Mouse (Mus musculus) hindbrain, embryonic 10.5 days (tissue): ENCODE results near the gene Pde11a. TPM values are rescaled to one million over a fixed set of nuclear protein-coding genes. Genes with fewer than 3 reads are reported as not detected.

ENCODE experiments used
- DNase-seq: peaks from one replicate; pipeline ENCODE4 v3.0.0-alpha.2; 2017; ENCODE audit warnings: low spot score
- H3K27ac ChIP-seq: fragments of 300-500 bp; sonication (generic); 2 replicates; pipeline ENCODE4 v1.5.1; 2016; ENCODE audit warnings: mild to moderate bottlenecking, moderate library complexity
- H3K27me3 ChIP-seq: fragments of 300-500 bp; sonication (generic); 2 replicates; pipeline ENCODE4 v1.6.1; 2016; ENCODE audit warnings: mild to moderate bottlenecking; ENCODE audit not compliant: poor library complexity, insufficient read depth, severe bottlenecking
- H3K36me3 ChIP-seq: fragments of 300-500 bp; sonication (generic); 2 replicates; pipeline ENCODE4 v1.6.1; 2016; ENCODE audit warnings: mild to moderate bottlenecking, moderate library complexity
- H3K4me1 ChIP-seq: fragments of 300-500 bp; sonication (generic); replicated peaks from 2 replicates; pipeline ENCODE4 v1.6.1; 2016; ENCODE audit warnings: mild to moderate bottlenecking
- H3K4me3 ChIP-seq: fragments of 300-500 bp; sonication (generic); 2 replicates; pipeline ENCODE4 v1.5.1; 2016; ENCODE audit warnings: mild to moderate bottlenecking, moderate library complexity
- H3K9me3 ChIP-seq: fragments of 300-500 bp; sonication (generic); 2 replicates; pipeline ENCODE4 v1.6.1; 2016; ENCODE audit warnings: mild to moderate bottlenecking, moderate library complexity
- WGBS: fragments of 180-500 bp; shearing (Covaris S2); methylation state at CpG from one replicate; pipeline ENCODE4 v1.1.7; 2016; 5-methylcytosine and 5-hydroxymethylcytosine counted together
- polyA plus RNA-seq: library from polyadenylated mRNA; unstranded; fragments of >200 nt; fragmentation: Nextera tagmentation; extraction: Ambion mirVana; gene quantifications from 2 replicates; pipeline ENCODE4 v1.2.1, GENCODE M21; 2016

Pde11a gene
- polyA plus RNA-seq, 1 experiment from 2014 or later, result 0.29 TPM

DNA sequence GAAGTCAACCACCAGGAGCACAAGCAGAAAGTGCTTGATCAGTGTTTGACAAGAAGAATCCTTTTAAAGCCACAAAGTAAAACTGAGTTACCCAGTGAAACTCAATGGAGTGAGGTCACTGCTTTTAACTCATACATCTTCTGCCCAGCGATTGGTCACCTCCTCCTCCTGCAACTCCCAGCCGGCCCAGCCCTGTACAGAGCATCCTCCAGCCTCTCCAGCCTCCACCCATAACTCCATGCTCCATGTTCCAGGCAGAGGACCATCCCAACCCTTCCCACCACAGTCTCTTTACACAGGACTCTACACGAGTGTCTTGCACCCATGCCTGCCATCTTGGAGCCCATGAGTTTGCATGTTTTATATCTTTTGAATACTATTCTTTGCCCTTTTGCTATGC lies 323.9 kb downstream of the Pde11a start:
- Histone ChIP-seq H3K4me1 (peaks cover 30% of the 10 kb centered on the region), H3K36me3 (no peaks in the 10 kb centered on the region), H3K9me3 (no peaks in the 10 kb centered on the region), H3K27me3 (no peaks in the 10 kb centered on the region), H3K27ac (no peak overlapping the region), H3K4me3 (no peak overlapping the region)
- 91% methylated on average over 3 of the region's 3 CpGs for WGBS
- no peak for DNase-seq

DNA sequence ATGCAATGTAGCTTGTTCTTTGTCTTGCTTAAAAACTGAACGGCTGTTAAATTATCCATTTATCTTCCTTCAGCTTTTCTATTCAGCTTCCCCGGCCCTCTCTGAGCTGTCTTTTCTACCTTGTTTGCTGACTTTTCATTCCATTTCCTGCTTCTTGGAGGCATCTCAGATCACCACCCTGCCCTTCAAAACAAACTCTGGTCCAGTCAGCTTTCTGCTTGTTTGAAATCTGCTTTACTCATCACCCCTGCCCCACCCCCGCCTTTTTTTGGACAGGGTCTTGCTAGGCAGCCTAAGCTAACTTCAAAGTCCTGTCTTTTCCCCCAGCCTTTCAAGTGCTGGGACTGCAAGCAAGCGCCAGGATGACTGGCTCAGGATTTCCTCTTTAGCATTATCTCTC lies 332.4 kb downstream of the Pde11a start:
- H3K4me1 ChIP-seq, result peaks cover 54% of the 10 kb centered on the region
- H3K27ac ChIP-seq, result peak overlapping the region; percentile 73
- 24% methylated on average over 4 of the region's 4 CpGs for WGBS
- H3K27me3 ChIP-seq, result no peaks in the 10 kb centered on the region; the same call in 1 of the 2 replicates
- no peak for DNase-seq
- no peak overlapping the region for H3K4me3 ChIP-seq
- H3K36me3 ChIP-seq, result no peaks in the 10 kb centered on the region
- H3K9me3 ChIP-seq, result no peaks in the 10 kb centered on the region

DNA sequence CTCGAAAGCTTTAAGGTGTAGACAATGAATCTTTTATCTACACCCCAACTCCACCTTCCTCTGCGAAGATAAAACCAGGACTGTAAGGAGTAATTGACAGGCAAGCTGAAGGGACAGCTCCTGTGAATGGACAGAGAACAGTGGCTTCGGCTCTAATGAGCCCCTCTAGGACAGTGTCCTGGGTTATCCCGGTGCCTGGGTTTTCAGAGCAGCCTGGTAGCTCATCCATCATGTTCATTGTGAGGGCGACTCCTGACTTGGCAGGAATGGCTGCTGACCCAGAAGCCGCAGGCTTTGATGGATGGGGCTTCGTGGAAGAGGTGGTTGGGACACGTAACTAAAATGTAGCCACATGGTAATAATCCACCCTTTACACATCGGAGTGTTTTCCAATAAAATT lies 335.7 kb downstream of the Pde11a start:
- H3K27me3 ChIP-seq, result no peaks in the 10 kb centered on the region; the same call in 1 of the 2 replicates
- H3K9me3 ChIP-seq, result no peaks in the 10 kb centered on the region
- H3K4me3 ChIP-seq, result no peak overlapping the region
- peak overlapping the region; percentile 67; the same call in 1 of the 2 replicates for H3K27ac ChIP-seq
- H3K36me3 ChIP-seq, result no peaks in the 10 kb centered on the region
- 59% methylated on average over 9 of the region's 9 CpGs for WGBS
- DNase-seq, result peak; percentile 57
- peaks cover 79% of the 10 kb centered on the region for H3K4me1 ChIP-seq

DNA sequence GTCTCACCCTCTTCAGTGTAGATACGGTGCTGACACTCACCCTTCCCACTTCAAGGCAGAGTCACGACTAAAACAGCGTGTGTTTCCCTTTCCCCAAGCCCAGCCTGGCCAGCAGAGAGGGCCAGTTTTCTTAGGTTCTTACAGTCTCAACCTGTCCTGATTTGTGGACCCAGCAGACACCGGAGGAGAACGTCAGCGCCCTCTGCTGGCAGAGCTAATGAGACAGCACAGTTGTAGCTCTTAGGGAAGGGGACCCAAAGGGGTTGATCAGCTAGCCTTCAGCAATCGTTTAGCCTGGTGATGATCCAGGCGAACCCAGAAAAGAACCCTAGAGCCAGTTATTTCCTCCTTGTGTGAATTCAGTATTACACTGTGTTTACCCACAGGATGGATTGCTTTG lies 337.2 kb downstream of the Pde11a start:
- Histone ChIP-seq H3K36me3 (no peaks in the 10 kb centered on the region), H3K4me3 (no peak overlapping the region), H3K4me1 (peaks cover 86% of the 10 kb centered on the region), H3K27me3 (no peaks in the 10 kb centered on the region; the same call in 1 of the 2 replicates), H3K27ac (peak overlapping the region; percentile 67), H3K9me3 (no peaks in the 10 kb centered on the region)
- WGBS, result 38% methylated on average over 8 of the region's 8 CpGs
- peak; percentile 67 for DNase-seq

DNA sequence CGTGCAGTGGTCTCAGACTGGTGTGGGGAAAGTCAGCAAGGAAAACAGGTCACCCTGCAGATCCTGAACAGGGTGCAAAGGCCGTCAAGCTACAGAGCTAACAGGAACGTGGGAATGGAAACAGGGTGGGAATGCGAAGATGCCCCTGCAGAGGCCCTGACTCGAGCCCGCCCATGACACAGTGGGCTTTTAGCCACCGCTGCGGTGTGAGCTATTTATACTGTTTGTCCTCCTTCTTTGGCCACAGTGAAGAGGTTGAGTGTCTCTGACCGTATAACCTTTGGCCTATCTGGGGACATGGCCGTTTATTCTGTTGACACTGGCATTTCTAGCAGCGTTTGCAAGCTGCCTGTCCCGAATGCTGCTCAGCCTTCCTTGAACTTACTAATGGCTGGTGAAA lies 338.9 kb downstream of the Pde11a start:
- Histone ChIP-seq H3K27ac (peak overlapping the region; percentile 72), H3K9me3 (no peaks in the 10 kb centered on the region), H3K27me3 (no peaks in the 10 kb centered on the region; the same call in 1 of the 2 replicates), H3K4me1 (peaks cover 74% of the 10 kb centered on the region), H3K4me3 (no peak overlapping the region), H3K36me3 (no peaks in the 10 kb centered on the region)
- no peak for DNase-seq
- 26% methylated on average over 12 of the region's 12 CpGs for WGBS

DNA sequence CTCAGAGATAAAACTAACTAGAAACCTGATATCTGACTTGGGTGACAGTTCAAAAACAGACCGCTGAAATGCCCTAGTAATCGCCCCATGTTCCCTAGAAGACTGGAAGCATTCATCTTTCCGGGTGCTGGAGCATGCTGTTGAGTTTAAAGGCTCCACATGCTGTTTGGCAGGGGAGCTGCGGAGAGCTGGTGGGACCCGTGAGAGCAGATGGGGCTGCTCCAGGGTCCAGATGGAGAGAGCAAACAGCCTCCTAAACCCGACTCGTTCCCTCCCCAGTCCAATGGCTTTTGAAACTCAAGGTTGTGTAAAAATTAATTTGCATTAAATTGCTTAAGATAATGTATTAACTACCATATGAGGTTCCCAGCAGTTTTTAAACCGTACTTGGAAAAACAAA lies 339.9 kb downstream of the Pde11a start:
- Histone ChIP-seq H3K4me3 (no peak overlapping the region), H3K27me3 (no peaks in the 10 kb centered on the region; the same call in 1 of the 2 replicates), H3K9me3 (no peaks in the 10 kb centered on the region), H3K27ac (peak overlapping the region; percentile 72), H3K36me3 (no peaks in the 10 kb centered on the region), H3K4me1 (peaks cover 70% of the 10 kb centered on the region)
- WGBS, result 42% methylated on average over 8 of the region's 8 CpGs
- DNase-seq, result no peak

DNA sequence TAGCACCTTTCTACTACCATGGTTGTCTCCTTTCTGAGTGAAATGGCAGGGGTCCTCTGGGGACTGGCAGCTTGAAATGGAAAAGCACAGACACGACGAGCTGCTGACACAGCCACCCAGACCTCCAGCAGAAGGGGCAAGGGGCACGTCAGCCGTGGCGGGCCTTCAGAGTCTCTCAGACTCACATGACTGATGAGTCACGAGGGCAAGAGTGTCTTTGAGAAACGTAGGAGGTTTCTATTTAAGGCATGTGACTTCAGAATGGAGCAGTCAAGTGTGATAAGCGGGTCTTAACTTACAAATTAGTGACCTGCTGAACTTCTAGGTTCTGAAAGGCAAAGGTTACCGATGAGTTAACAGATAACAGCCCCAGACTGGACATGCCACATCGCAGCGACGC lies 340.8 kb downstream of the Pde11a start:
- Histone ChIP-seq H3K27me3 (no peaks in the 10 kb centered on the region), H3K4me1 (peaks cover 66% of the 10 kb centered on the region), H3K36me3 (no peaks in the 10 kb centered on the region), H3K27ac (peak overlapping the region; percentile 72), H3K9me3 (no peaks in the 10 kb centered on the region), H3K4me3 (no peak overlapping the region)
- WGBS, result 29% methylated on average over 12 of the region's 12 CpGs
- DNase-seq, result no peak

DNA sequence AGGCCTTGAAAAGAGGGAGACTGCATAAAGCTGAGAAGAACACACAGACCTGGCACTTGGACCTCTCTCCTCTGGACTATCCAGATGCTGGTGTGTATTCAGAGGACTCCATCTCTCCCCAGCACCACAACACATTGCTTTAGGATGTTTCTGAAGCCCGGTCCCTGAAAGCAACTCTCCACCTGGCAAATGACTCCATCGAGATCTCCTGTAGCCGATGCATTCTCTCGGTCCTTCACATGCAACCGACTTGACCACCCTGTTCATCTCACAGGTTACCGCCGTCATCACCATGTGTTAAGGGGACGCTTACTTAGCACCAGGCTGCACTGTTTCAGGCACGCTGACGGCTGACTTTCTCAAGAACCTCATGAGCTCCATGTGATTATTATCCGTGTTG lies 343.7 kb downstream of the Pde11a start:
- no peaks in the 10 kb centered on the region for H3K27me3 ChIP-seq
- H3K4me1 ChIP-seq, result peaks cover 58% of the 10 kb centered on the region
- no peak for DNase-seq
- H3K4me3 ChIP-seq, result no peak overlapping the region
- 94% methylated on average over 11 of the region's 11 CpGs for WGBS
- no peaks in the 10 kb centered on the region for H3K9me3 ChIP-seq
- H3K36me3 ChIP-seq, result no peaks in the 10 kb centered on the region
- H3K27ac ChIP-seq, result no peak overlapping the region

DNA sequence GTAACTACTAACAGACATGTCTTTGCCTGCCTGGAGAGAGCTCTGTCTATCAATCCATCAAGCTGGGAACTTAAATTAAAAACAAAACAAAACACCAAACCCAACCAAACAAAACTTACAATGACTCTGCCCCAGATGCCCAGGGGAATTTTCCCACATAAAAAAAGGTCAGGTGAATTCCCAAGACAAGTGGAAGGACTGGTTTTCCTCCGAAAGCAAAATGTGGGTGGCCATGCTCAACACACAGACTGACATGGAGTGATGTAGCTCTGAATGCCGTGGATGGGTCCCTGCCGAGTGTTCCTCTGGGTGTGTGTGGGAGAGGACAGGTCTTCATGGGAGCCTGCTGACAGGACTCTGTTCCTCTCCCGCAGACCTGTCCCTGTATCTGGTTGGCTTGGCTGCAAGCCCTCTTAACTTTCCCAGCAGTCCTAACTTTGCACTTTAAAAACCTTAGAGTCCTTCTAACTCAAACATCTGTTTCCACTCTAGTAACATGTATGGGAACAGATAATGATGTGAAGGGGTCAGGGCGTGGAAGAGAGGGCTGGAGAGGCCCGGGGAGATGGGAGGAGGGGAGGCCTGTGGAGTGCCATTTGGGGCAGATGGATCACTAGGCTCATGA lies 346.9 kb downstream of the Pde11a start:
- Histone ChIP-seq H3K4me1 (peaks cover 49% of the 10 kb centered on the region), H3K4me3 (no peak overlapping the region), H3K36me3 (no peaks in the 10 kb centered on the region), H3K9me3 (no peaks in the 10 kb centered on the region), H3K27me3 (no peaks in the 10 kb centered on the region), H3K27ac (peak overlapping the region; percentile 72)
- WGBS, result 55% methylated on average over 6 of the region's 6 CpGs
- DNase-seq, result no peak

DNA sequence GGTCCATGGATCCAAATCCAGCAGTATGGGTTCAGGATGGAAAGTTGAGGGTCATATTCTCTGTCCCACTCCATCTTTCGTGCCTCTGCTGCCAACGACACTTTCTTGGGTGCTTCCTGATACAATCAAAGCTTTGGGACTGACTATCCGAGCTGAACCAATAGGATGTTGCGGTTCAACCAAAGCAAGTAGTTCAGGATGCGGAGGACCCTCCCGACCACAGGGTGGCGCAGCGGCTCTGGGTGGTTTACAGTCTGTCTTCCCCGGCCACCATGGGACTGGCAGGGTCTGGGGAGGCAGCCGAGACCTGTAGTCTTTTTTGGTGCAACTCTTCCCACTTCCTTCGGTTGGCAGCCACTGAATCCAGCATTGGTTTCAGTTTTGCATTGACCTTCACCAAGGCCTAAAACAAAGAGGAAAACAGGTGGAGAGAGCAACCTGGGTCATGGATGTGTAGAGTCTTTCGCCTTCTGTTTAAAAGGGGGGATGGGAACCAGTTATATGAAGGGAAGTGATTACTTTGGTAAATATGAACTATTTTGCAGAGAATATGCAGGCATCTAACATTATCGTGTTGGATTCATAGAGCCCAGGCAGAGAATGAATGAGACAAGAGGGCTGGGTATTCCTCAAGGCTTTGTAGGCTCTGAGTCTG lies 347.6 kb downstream of the Pde11a start:
- 46% methylated on average over 13 of the region's 13 CpGs for whole genome bisulfite sequencing
- peak; percentile 83 for DNase-seq
- Histone ChIP-seq H3K27ac (peak overlapping the region; percentile 81), H3K4me1 (peaks cover 53% of the 10 kb centered on the region), H3K9me3 (no peaks in the 10 kb centered on the region), H3K36me3 (no peaks in the 10 kb centered on the region), H3K27me3 (no peaks in the 10 kb centered on the region), H3K4me3 (no peak overlapping the region)

DNA sequence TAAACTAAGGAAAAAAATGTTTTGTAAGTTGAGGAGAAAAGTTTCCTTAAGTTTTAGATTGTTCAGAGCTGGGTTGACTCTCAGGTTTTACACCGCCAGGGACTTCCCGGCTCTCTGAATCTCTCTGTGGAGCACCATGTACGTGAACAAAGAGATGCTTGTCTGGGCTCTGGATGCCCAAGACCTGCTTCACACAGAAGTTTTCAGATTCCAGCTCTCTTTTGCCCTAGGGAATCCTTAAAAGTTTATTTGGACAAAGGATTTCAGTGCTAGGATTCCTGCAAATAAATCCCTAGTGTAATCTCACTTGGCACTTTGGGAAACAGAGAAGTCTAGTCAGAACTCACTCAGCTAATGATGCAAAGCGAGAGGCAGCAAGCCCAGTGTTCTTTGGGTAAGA lies 348.9 kb downstream of the Pde11a start:
- Histone ChIP-seq H3K9me3 (no peaks in the 10 kb centered on the region), H3K36me3 (no peaks in the 10 kb centered on the region), H3K27ac (peak overlapping the region; percentile 81), H3K4me3 (no peak overlapping the region), H3K27me3 (no peaks in the 10 kb centered on the region), H3K4me1 (peaks cover 61% of the 10 kb centered on the region)
- 53% methylated on average over 4 of the region's 4 CpGs for WGBS
- DNase-seq, result no peak

DNA sequence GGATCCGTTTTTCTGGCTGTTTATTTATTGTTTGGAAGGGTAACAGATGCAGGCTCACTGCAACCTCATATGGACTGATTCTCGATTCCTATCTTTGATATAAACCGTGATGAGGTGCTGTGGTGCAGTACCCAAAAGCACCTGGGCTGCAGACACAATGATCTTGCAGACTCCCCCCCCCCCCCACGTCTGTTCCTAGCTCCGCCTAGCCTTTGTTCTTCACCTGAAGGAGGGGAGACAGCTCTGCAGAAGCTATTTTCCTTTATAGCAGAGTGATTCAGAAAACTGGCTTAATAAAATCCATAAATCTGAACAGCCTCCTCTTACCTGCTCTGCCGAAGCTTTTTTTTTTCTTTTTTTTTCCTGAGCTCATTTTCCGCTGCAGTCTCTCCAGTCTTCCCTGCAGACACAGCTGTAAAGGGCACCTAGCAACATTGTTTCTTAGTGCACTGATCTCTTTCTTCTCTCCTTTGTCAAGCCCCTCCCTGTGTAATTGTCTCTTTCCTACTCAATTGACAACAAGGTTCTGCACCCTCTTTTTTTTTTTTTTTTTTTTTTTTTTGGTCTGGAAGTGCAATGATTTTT lies 349.7 kb downstream of the Pde11a start:
- DNase-seq, result no peak
- no peaks in the 10 kb centered on the region for H3K36me3 ChIP-seq
- WGBS, result 47% methylated on average over 7 of the region's 7 CpGs
- H3K27me3 ChIP-seq, result no peaks in the 10 kb centered on the region
- H3K9me3 ChIP-seq, result no peaks in the 10 kb centered on the region
- H3K27ac ChIP-seq, result peak overlapping the region; percentile 81
- no peak overlapping the region for H3K4me3 ChIP-seq
- H3K4me1 ChIP-seq, result peaks cover 61% of the 10 kb centered on the region

DNA sequence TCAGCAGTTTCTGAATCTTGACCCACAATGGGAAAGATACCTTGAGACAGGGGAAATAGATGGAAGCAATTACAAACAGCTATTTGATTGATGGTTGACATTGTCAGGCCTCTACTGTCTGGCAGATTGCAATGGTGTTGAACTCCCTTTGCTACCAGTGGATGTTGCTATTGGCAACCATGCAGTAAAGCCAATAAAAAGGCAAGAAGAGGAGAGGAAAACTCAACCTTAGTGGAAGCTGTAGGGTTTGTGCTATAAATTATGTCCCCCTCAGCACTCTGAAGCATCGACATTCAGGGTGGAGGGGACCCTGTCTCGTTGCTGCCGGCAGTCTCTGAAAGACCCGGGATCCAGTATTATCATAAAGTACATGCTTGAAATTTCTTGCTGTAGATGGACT lies 350.2 kb downstream of the Pde11a start:
- H3K36me3 ChIP-seq, result no peaks in the 10 kb centered on the region
- peaks cover 56% of the 10 kb centered on the region for H3K4me1 ChIP-seq
- no peaks in the 10 kb centered on the region for H3K27me3 ChIP-seq
- no peak for DNase-seq
- peak overlapping the region; percentile 81 for H3K27ac ChIP-seq
- H3K9me3 ChIP-seq, result no peaks in the 10 kb centered on the region
- no peak overlapping the region for H3K4me3 ChIP-seq
- 68% methylated on average over 4 of the region's 4 CpGs for WGBS
